Mouse (Mus musculus) spleen, adult 2 months (tissue): Measurements from ENCODE around the gene Miga1.
"Not testable (repeated sequence)": the region's sequence is repeated elsewhere in the genome, so short reads cannot be mapped to it uniquely, and the experiment has no call there.

Experiments used
- CTCF ChIP-seq: fragments of 200-500 bp; IDR thresholded peaks from 2 replicates; pipeline ENCODE4 v1.5.1; 2011; ENCODE audit warnings: mild to moderate bottlenecking, inconsistent platforms; ENCODE audit not compliant: insufficient read depth, insufficient read length, insufficient replicate concordance; ENCODE audit errors: extremely low read depth
- POLR2A ChIP-seq: fragments of 200-500 bp; IDR thresholded peaks from 2 replicates; pipeline ENCODE4 v1.6.1; 2011; ENCODE audit warnings: low read depth, low read length, inconsistent platforms

GRCm38 (mm10) chr3:152259409-152259808 is 80.8 kb downstream of the Miga1 start:
- peak; percentile 40; the same call in 1 of the 2 replicates for TF ChIP-seq CTCF
- not testable (repeated sequence) for TF ChIP-seq POLR2A
